Mouse (Mus musculus) forebrain, embryonic 15.5 days (tissue): ENCODE results near the gene Tmem219. TPM values are rescaled to one million over a fixed set of nuclear protein-coding genes. Genes with fewer than 3 reads are reported as not detected.

Experiments
- ATAC-seq: fragments of 200-750 bp; cut with Nextera tagmentation; replicated peaks from 2 replicates; pipeline ENCODE4 v1.8.0; 2017; ENCODE audit warnings: mild to moderate bottlenecking, moderate TSS enrichment, moderate library complexity
- H3K27ac ChIP-seq: fragments of 300-500 bp; sonication (generic); replicated peaks from 2 replicates; pipeline ENCODE4 v1.5.1; 2015; ENCODE audit warnings: mild to moderate bottlenecking, inconsistent platforms
- H3K27me3 ChIP-seq: fragments of 300-500 bp; sonication (generic); 2 replicates; pipeline ENCODE4 v1.6.1; 2015; ENCODE audit warnings: inconsistent platforms
- H3K36me3 ChIP-seq: fragments of 300-500 bp; sonication (generic); 2 replicates; pipeline ENCODE4 v1.6.1; 2015; ENCODE audit warnings: mild to moderate bottlenecking, inconsistent platforms
- H3K4me1 ChIP-seq: fragments of 300-500 bp; sonication (generic); 2 replicates; pipeline ENCODE4 v1.6.1; 2015; ENCODE audit warnings: inconsistent platforms
- H3K4me2 ChIP-seq: fragments of 300-500 bp; sonication (generic); replicated peaks from 2 replicates; pipeline ENCODE4 v1.6.1; 2015; ENCODE audit warnings: mild to moderate bottlenecking, inconsistent platforms
- H3K4me3 ChIP-seq: fragments of 300-500 bp; sonication (generic); 2 replicates; pipeline ENCODE4 v1.5.1; 2015; ENCODE audit warnings: mild to moderate bottlenecking, inconsistent platforms
- H3K9ac ChIP-seq: fragments of 300-500 bp; sonication (generic); replicated peaks from 2 replicates; pipeline ENCODE4 v1.6.1; 2015; ENCODE audit warnings: mild to moderate bottlenecking, inconsistent platforms
- H3K9me3 ChIP-seq: fragments of 300-500 bp; sonication (generic); 2 replicates; pipeline ENCODE4 v1.6.1; 2016; ENCODE audit warnings: inconsistent platforms
- WGBS: fragments of 180-500 bp; shearing (Covaris S2); methylation state at CpG from one replicate; pipeline ENCODE4 v1.1.7; 2015; ENCODE audit warnings: mixed read lengths; 5-methylcytosine and 5-hydroxymethylcytosine counted together
- polyA plus RNA-seq: library from polyadenylated mRNA; unstranded; fragments of >200 nt; fragmentation: Nextera tagmentation; extraction: Ambion mirVana; gene quantifications from 2 replicates; pipeline ENCODE4 v1.2.1, GENCODE M21; 2015

Gene Tmem219
- polyA plus RNA-seq, 1 experiment from 2014 or later, result 36.2 TPM

DNA sequence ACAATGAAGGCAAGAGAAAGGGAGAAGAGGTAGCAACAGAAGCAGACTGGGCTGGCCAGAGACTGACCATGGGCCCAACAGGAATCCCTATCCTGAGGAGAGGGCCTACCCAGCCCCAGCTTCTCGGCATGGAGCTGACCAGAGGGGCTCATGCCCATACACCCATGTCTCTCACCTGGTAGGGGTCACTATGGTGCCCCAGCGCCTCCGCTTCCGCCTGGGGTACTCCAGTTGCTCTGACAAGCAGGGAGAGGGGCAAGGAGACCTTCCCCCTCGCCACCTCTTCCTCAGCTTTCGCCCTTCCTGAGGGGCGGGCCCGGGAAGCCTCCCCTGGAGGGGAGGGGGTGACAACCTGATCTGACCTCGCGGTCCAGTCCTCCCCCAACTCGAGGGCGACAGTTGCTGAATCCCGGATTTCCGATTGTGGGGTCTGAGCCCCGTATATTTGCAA is 39.0 kb downstream of the Tmem219 start:
- H3K27ac ChIP-seq, result peak overlapping the region; percentile 98
- 1% methylated on average over 15 of the region's 15 CpGs for WGBS
- H3K36me3 ChIP-seq, result peaks cover 17% of the 10 kb centered on the region
- H3K27me3 ChIP-seq, result no peaks in the 10 kb centered on the region
- H3K4me1 ChIP-seq, result peaks cover 39% of the 10 kb centered on the region
- peak overlapping the region; percentile 95 for H3K4me3 ChIP-seq
- peak overlapping the region; percentile 96 for H3K9ac ChIP-seq
- no peak for ATAC-seq
- H3K4me2 ChIP-seq, result peak overlapping the region; percentile 96
- no peaks in the 10 kb centered on the region for H3K9me3 ChIP-seq

DNA sequence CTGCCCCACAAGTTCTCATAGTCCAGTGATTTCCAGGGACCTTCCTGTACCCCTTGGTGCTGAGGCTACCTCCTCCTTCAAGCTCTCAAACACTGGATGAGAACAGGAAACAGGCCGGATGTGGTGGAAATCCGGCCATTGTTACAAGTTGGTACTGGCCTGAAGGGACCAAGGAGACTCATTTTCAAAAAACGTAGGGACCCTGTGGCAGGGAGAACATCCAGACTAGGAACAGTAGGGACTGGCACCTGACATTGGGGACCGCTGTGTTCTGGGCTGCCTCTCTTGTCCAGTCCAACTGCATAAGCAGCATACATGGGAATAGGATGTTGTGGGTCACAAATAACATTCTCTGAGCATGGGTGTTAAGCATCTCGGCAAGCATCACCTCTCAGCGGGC is 41.7 kb downstream of the Tmem219 start:
- Histone ChIP-seq H3K4me3 (0 out of 2 replicates have a peak overlapping the region, but pooled peaks have one; percentile 1), H3K4me1 (peaks cover 39% of the 10 kb centered on the region), H3K9ac (no peak overlapping the region), H3K9me3 (no peaks in the 10 kb centered on the region), H3K4me2 (peak overlapping the region; percentile 96; the same call in 1 of the 2 replicates), H3K27me3 (no peaks in the 10 kb centered on the region), H3K36me3 (peaks cover 41% of the 10 kb centered on the region), H3K27ac (no peak overlapping the region)
- ATAC-seq, result no peak
- 79% methylated on average over 6 of the region's 6 CpGs for WGBS

- no peaks in the 10 kb centered on the region for H3K9me3 ChIP-seq
- no peak overlapping the region for H3K4me3 ChIP-seq
- H3K4me2 ChIP-seq, result no peak overlapping the region
- ATAC-seq, result no peak
- WGBS, result 100% methylated on average over 1 of the region's 1 CpGs
- peaks cover 19% of the 10 kb centered on the region for H3K4me1 ChIP-seq
- peaks cover 79% of the 10 kb centered on the region for H3K36me3 ChIP-seq
- H3K27me3 ChIP-seq, result no peaks in the 10 kb centered on the region
- no peak overlapping the region for H3K27ac ChIP-seq
- no peak overlapping the region for H3K9ac ChIP-seq
These were observed 45.5 kb downstream of the Tmem219 start for GRCm38 (mm10) chr7:126877239-126877638.

- WGBS, result 89% methylated on average over 2 of the region's 2 CpGs
- no peaks in the 10 kb centered on the region for H3K4me1 ChIP-seq
- H3K27ac ChIP-seq, result no peak overlapping the region
- H3K27me3 ChIP-seq, result no peaks in the 10 kb centered on the region
- H3K4me3 ChIP-seq, result no peak overlapping the region
- ATAC-seq, result no peak
- peaks cover 96% of the 10 kb centered on the region for H3K36me3 ChIP-seq
- H3K9me3 ChIP-seq, result no peaks in the 10 kb centered on the region
- H3K4me2 ChIP-seq, result no peak overlapping the region
- no peak overlapping the region for H3K9ac ChIP-seq
These were observed 52.2 kb downstream of the Tmem219 start for GRCm38 (mm10) chr7:126870520-126870891.

- H3K9ac ChIP-seq, result no peak overlapping the region
- ATAC-seq, result no peak
- WGBS, result 95% methylated on average over 23 of the region's 23 CpGs
These were observed 52.8 kb downstream of the Tmem219 start for GRCm38 (mm10) chr7:126869780-126870519.

DNA sequence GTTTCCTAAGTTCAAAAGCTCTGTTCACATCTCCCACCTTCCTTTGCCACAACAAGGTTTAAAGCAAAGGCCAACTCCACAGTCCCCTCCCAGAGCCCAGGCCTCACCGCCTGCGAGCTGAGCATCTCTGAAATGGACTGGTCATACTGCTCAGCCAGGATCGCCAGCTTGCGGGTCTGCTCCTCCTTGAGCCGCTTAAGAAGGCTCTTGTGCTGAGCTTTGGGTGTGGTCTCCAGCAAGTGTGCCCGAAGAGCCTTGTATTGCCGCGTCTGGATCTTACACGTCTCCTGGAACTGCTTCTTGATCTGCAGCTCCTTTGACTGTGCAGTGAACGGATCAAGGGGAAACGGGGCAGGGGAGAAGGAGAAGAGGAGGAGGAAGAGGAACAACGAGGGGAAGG is 54.7 kb downstream of the Tmem219 start:
- Histone ChIP-seq H3K4me1 (peaks cover 17% of the 10 kb centered on the region), H3K27ac (no peak overlapping the region), H3K9me3 (no peaks in the 10 kb centered on the region), H3K4me2 (no peak overlapping the region), H3K27me3 (no peaks in the 10 kb centered on the region), H3K9ac (no peak overlapping the region), H3K4me3 (no peak overlapping the region), H3K36me3 (peaks cover 79% of the 10 kb centered on the region)
- no peak for ATAC-seq
- 86% methylated on average over 12 of the region's 12 CpGs for WGBS

More at GRCm38 (mm10) chr7:126869780-126870519, 52.8 kb downstream of the Tmem219 start:
- no peaks in the 10 kb centered on the region for H3K9me3 ChIP-seq
- no peak overlapping the region for H3K4me2 ChIP-seq
- H3K4me1 ChIP-seq, result no peaks in the 10 kb centered on the region
- no peak overlapping the region for H3K4me3 ChIP-seq
- H3K27me3 ChIP-seq, result no peaks in the 10 kb centered on the region
- H3K27ac ChIP-seq, result no peak overlapping the region
- peaks cover 95% of the 10 kb centered on the region for H3K36me3 ChIP-seq

- H3K36me3 ChIP-seq, result peaks cover 75% of the 10 kb centered on the region
- 91% methylated on average over 2 of the region's 2 CpGs for WGBS
These were observed 55.2 kb downstream of the Tmem219 start for GRCm38 (mm10) chr7:126867534-126867933.

DNA sequence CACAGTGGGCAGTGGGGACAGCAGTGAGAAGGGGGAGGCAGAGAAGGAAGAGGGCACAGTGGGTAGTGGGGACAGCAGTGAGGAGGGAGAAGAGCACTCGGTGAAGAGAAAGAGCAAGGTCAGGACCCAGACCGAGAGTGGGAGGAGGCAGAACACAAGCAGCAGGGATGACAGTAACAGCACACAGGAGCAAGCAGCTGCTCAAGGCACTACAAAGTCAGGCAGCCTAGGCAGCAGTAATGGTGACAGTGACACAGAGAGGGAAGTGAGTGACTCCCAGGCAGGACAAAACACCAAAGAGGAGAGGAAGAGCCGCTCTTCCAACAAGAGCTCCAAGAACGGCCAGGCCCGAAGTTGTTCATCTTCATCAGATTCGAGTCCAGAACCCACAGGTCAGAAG is 58.9 kb downstream of the Tmem219 start:
- H3K9ac ChIP-seq, result peak overlapping the region; percentile 62
- no peak for ATAC-seq
- WGBS, result 70% methylated on average over 6 of the region's 6 CpGs

More at GRCm38 (mm10) chr7:126867534-126867933, 55.2 kb downstream of the Tmem219 start:
- Histone ChIP-seq H3K4me3 (no peak overlapping the region), H3K27ac (no peak overlapping the region), H3K9ac (no peak overlapping the region), H3K4me1 (peaks cover 22% of the 10 kb centered on the region), H3K4me2 (no peak overlapping the region), H3K9me3 (no peaks in the 10 kb centered on the region), H3K27me3 (no peaks in the 10 kb centered on the region)
- no peak for ATAC-seq

DNA sequence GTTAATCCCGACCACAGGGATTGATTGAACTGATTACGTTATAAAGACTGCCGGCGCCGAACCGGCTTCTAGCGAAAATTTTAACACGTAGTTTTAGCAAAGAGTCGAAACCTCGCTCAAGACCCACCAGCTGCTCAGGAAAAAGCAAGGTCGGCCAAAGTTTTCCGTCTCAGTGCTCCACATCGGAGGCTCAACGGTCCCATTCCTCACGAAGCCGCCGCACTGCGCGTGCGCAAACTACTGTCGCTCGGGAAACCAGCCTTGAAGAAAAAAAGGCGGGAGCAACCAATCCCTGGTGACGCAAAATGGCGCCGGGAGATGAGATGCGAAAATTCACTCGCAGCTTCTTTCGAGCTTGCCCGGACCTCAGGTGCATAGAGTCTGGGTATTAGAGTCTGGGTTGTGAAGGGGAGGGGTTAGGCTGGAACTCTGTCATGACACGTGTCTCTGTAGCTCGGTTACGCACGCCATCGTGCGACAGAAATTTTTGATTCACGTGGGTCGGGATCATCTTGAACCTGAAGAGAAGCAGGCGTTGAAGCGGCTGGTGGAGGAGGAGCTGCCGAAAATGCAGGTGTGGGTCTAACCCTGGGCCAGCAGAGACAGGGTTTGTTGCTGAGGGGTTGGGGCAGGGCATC is 60.5 kb downstream of the Tmem219 start, which contains the start of gene Ino80e:
TSS of gene Ino80e (minus strand) at position 231 of the 638 bp plus-strand sequence.
- peak; percentile 72 for ATAC-seq
- H3K36me3 ChIP-seq, result peaks cover 38% of the 10 kb centered on the region

More for the DNA sequence above, 58.9 kb downstream of the Tmem219 start:
- peak overlapping the region; percentile 84 for H3K4me2 ChIP-seq
- peak overlapping the region; percentile 68 for H3K4me3 ChIP-seq
- no peak overlapping the region; the same call in 1 of the 2 replicates for H3K27ac ChIP-seq
- peaks cover 31% of the 10 kb centered on the region for H3K4me1 ChIP-seq
- H3K9me3 ChIP-seq, result no peaks in the 10 kb centered on the region
- H3K27me3 ChIP-seq, result no peaks in the 10 kb centered on the region
- peaks cover 42% of the 10 kb centered on the region for H3K36me3 ChIP-seq

DNA sequence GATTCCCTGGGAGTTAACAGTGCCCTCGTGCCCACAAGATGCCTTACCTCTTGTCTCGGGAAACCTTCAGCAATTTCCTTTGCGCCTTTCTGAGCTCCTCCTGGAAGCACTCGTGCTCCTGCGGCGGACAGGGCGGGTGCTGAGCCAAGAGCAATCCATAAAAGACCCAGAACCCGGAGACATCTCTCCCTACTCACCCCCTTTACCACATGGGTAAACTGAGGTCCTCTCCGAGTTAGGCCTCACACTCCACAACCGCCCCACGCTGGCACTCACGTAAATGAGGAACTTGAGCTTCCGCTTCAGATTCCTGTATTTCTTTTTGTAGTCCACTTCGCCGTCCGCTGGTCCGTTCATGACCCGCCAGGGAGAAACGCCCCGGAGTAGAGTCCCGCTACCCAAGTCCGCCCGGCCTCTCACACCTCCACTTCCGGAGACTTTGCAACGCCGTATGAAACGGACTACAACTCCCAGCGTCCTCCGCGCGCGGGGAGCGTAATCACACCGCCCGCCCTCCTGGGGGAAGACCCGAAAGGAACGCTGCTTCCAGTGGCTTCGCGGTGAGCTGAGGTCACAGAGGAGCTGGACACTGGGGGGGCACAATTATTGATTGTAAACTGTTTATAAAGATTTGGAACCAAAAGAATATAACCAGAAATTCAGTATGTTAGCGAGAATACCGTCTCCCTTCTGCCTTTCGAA is 61.1 kb downstream of the Tmem219 start, which contains the start of gene Hirip3:
TSS of gene Hirip3 (plus strand) at position 544 of the 702 bp plus-strand sequence.
- Histone ChIP-seq H3K4me3 (peak within 1 kb of the TSS; percentile 68), H3K4me1 (peaks cover 31% of the 10 kb centered on the region), H3K9me3 (no peaks in the 10 kb centered on the region), H3K36me3 (peaks cover 38% of the 10 kb centered on the region), H3K9ac (peak within 1 kb of the TSS; percentile 62), H3K4me2 (peak within 1 kb of the TSS; percentile 84), H3K27ac (peak within 1 kb of the TSS; percentile 90), H3K27me3 (no peaks in the 10 kb centered on the region)
- WGBS, result 4% methylated on average over 42 of the region's 42 CpGs
- peak; percentile 90 for ATAC-seq

More for the DNA sequence above, 60.5 kb downstream of the Tmem219 start, which contains the start of gene Ino80e:
- Histone ChIP-seq H3K4me3 (peak within 1 kb of the TSS; percentile 68), H3K4me1 (peaks cover 31% of the 10 kb centered on the region), H3K9me3 (no peaks in the 10 kb centered on the region), H3K27ac (peak within 1 kb of the TSS; percentile 90), H3K27me3 (no peaks in the 10 kb centered on the region), H3K4me2 (peak within 1 kb of the TSS; percentile 84), H3K9ac (peak within 1 kb of the TSS; percentile 62)
- under 1% methylated on average over 41 of the region's 41 CpGs for WGBS

- no peaks in the 10 kb centered on the region for H3K9me3 ChIP-seq
- 68% methylated on average over 5 of the region's 5 CpGs for WGBS
- peak overlapping the region; percentile 68 for H3K4me3 ChIP-seq
- peak overlapping the region; percentile 62 for H3K9ac ChIP-seq
- ATAC-seq, result no peak; the same call in 1 of the 2 replicates
- H3K4me2 ChIP-seq, result peak overlapping the region; percentile 84
- H3K27me3 ChIP-seq, result no peaks in the 10 kb centered on the region
- peaks cover 38% of the 10 kb centered on the region for H3K36me3 ChIP-seq
- peaks cover 31% of the 10 kb centered on the region for H3K4me1 ChIP-seq
- no peak overlapping the region for H3K27ac ChIP-seq
These were observed 61.7 kb downstream of the Tmem219 start for GRCm38 (mm10) chr7:126860987-126861386.
